In the genomic region with DNA sequence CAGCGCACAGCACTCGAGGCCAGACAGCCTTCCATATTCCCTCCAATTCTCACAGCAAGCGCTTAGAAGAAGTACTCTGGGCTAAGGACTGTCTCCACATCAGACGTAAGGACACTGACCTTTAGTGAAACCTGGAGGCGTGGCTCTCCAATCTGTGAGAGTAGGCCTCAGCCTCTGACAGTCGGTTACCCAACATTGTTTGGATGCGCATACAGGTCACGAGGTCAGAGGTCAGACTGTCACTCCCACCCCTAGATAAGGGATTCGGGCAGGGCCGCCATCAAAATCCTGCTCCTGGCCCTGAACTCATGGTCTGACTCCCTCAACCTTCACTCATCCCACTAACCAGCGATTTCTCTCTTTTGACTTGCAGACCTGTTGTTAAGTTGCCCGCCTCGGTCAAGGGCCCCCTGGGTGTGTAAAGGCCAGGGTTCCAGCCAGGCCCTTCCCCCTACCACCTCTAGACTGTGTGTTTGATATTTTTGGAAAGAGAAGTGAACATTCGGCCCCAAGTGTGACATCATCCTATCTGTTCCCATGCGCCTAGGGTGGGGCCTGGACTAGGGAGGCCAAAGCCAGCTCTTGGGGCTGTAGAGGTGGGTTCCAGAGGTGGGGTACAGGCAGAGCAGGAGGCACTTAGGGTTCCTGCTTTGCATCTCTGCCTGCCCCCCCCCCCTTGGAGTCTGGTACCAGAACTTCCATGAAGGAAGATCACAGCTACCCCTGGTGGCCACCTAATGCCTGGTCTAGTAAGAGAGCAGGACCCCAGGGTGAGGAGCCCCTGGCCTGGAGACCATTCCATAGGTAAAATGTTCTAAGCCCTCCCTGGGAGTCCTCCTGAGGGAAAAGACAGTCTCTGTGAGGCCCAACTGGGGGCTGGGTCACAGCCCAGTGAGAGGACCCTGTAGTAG, we compare ENCODE assay signal across 1 mouse cellular context.
TF ChIP-seq lines count a peak whose summit lies in the region.

No protein-coding gene starts in this region.

TF ChIP-seq in MEL, 35 proteins besides CTCF, POLR2A, EP300 and RAD21:
- TF ChIP-seq TCF12 (IDR thresholded peaks at IDR 0.05; ENCODE audit: low read depth, low read length) (no peak), GABPA (IDR thresholded peaks at IDR 0.05; ENCODE audit: low read depth, low read length) (no peak), POLR2AphosphoS2 (IDR thresholded peaks at IDR 0.05; ENCODE audit: low read length) (no peak), BHLHE40 (IDR thresholded peaks at IDR 0.05; ENCODE audit: borderline replicate concordance, low read depth, low read length) (no peak), NRF1 (IDR thresholded peaks at IDR 0.05; ENCODE audit: insufficient read depth, low read depth, low read length, poor library complexity, severe bottlenecking) (no peak)
